Mouse (Mus musculus) midbrain, embryonic 12.5 days (tissue): ENCODE measurements around the gene Lipa. TPM values are rescaled to one million over a fixed set of nuclear protein-coding genes. Genes with fewer than 3 reads are reported as not detected.
A peak's percentile ranks its signal among the peaks of the same experiment; 100 is the strongest.

Experiments used
- ATAC-seq: fragments of 200-750 bp; cut with Nextera tagmentation; 2 replicates; pipeline ENCODE4 v1.8.0; 2017; ENCODE audit warnings: low read depth, moderate TSS enrichment, moderate library complexity; ENCODE audit not compliant: low FRiP score
- H3K27ac ChIP-seq: fragments of 300-500 bp; sonication (generic); replicated peaks from 2 replicates; pipeline ENCODE4 v1.5.1; 2016; ENCODE audit warnings: mild to moderate bottlenecking
- H3K27me3 ChIP-seq: fragments of 300-500 bp; sonication (generic); 2 replicates; pipeline ENCODE4 v1.6.1; 2016; ENCODE audit warnings: mild to moderate bottlenecking
- H3K36me3 ChIP-seq: fragments of 300-500 bp; sonication (generic); 2 replicates; pipeline ENCODE4 v1.6.1; 2016
- H3K4me1 ChIP-seq: fragments of 300-500 bp; sonication (generic); 2 replicates; pipeline ENCODE4 v1.6.1; 2016
- H3K4me2 ChIP-seq: fragments of 300-500 bp; sonication (generic); replicated peaks from 2 replicates; pipeline ENCODE4 v1.6.1; 2016; ENCODE audit warnings: mild to moderate bottlenecking, moderate library complexity
- H3K4me3 ChIP-seq: fragments of 300-500 bp; sonication (generic); 2 replicates; pipeline ENCODE4 v1.5.1; 2016; ENCODE audit warnings: mild to moderate bottlenecking
- H3K9ac ChIP-seq: fragments of 300-500 bp; sonication (generic); replicated peaks from 2 replicates; pipeline ENCODE4 v1.6.1; 2016; ENCODE audit warnings: mild to moderate bottlenecking, moderate library complexity
- H3K9me3 ChIP-seq: fragments of 300-500 bp; sonication (generic); 2 replicates; pipeline ENCODE4 v1.6.1; 2016; ENCODE audit warnings: mild to moderate bottlenecking
- WGBS: fragments of 180-500 bp; shearing (Covaris S2); methylation state at CpG from one replicate; pipeline ENCODE4 v1.1.7; 2016; 5-methylcytosine and 5-hydroxymethylcytosine counted together
- polyA plus RNA-seq: library from polyadenylated mRNA; unstranded; fragments of >200 nt; fragmentation: Nextera tagmentation; extraction: Ambion mirVana; gene quantifications from 2 replicates; pipeline ENCODE4 v1.2.1, GENCODE M21; 2016

Lipa gene
- 23.0 and 25.3 TPM in 2 replicates for polyA plus RNA-seq

DNA sequence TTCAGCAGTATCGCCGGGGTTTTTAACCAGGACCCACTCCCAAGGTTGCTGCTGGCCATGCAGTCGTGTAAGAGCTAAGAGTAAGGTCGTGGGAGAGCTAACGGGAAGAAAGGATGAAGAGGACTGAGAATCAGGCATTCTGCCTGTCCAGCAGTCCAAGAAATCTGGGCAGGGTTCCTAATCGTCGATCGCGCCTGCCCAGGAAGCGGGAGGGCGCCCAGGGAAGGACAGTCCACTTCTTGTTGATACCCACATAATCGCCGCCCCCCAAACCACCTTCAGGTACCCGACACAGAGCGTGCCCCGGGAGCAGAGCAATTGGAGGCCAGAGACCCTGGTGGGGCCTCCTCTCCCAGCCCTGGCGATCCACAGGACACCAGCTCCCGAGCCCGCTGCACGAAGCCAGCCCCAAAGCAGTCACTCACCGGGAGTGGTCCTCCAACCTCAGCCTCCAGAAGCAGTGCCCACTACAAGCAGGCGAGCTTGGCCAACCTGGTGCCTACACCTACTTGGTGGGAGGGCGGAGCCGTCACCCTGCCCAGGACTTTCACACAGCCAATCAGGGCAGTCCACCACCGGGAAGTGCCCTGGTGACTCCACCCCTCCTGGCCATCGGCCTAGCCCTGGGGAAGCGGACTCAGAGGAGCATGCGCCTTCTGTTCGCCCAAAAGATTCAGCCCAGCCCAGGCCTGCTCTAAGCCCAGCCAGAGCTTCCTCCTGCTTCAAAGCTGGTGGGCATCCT, at the start of gene Lipa:
Lipa (minus strand) TSS at position 534 of the 742 bp plus-strand sequence.
- Histone ChIP-seq H3K27ac (no peak within 1 kb of the TSS), H3K4me3 (peak within 1 kb of the TSS; percentile 74), H3K4me1 (0 out of 2 replicates have a peak, but pooled peaks cover 9% of the 10 kb centered on the region), H3K9me3 (no peaks in the 10 kb centered on the region), H3K27me3 (no peaks in the 10 kb centered on the region), H3K9ac (peak within 1 kb of the TSS; percentile 68), H3K36me3 (no peaks in the 10 kb centered on the region), H3K4me2 (peak within 1 kb of the TSS; percentile 78)
- ATAC-seq: peak; percentile 100
- WGBS: under 1% methylated on average over 28 of the region's 29 CpGs

DNA sequence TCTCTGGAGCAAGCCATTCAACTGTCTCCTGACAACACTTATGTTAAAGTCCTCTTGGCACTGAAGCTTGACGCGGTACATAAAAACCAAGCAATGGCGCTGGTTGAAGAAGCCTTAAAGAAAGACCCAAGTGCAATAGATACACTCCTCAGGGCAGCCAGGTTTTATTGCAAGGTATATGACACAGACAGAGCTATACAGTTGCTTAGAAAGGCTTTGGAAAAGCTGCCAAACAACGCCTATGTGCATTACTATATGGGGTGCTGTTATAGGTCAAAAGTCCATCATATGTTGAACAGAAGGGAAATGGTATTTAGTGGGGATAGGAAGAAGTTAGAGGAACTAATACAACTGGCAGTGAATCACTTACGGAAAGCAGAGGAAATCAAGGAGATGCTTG, 46.4 kb upstream of the Lipa start:
- ATAC-seq: no peak
- WGBS: 91% methylated on average over 5 of the region's 5 CpGs
- Histone ChIP-seq H3K27ac (no peak overlapping the region), H3K9ac (no peak overlapping the region), H3K4me2 (no peak overlapping the region), H3K4me1 (no peaks in the 10 kb centered on the region), H3K27me3 (no peaks in the 10 kb centered on the region), H3K9me3 (no peaks in the 10 kb centered on the region), H3K36me3 (no peaks in the 10 kb centered on the region), H3K4me3 (no peak overlapping the region)

DNA sequence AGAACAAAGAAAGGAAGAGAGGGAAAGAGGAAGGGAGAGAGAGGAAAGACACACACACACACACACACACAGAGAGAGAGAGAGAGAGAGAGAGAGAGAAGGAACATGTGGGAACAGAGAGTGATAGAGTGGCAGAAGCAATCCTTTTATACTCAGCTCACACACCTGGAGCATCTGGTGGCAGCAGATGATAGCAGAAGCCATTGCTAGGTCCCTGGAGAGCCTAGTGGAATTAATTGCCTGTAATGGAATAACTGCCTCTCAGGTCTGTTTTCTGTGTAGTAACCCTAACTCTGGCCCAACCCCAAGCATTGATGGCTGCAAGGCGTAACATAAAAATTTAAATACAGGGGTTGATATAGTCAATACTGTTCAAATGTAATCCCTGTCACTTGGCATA, 43.8 kb upstream of the Lipa start:
- Histone ChIP-seq H3K36me3 (no peaks in the 10 kb centered on the region), H3K27ac (no peak overlapping the region), H3K4me1 (no peaks in the 10 kb centered on the region), H3K9me3 (no peaks in the 10 kb centered on the region), H3K27me3 (no peaks in the 10 kb centered on the region), H3K9ac (no peak overlapping the region), H3K4me2 (no peak overlapping the region), H3K4me3 (no peak overlapping the region)
- no peak for ATAC-seq
- 83% methylated on average over 1 of the region's 1 CpGs for WGBS

DNA sequence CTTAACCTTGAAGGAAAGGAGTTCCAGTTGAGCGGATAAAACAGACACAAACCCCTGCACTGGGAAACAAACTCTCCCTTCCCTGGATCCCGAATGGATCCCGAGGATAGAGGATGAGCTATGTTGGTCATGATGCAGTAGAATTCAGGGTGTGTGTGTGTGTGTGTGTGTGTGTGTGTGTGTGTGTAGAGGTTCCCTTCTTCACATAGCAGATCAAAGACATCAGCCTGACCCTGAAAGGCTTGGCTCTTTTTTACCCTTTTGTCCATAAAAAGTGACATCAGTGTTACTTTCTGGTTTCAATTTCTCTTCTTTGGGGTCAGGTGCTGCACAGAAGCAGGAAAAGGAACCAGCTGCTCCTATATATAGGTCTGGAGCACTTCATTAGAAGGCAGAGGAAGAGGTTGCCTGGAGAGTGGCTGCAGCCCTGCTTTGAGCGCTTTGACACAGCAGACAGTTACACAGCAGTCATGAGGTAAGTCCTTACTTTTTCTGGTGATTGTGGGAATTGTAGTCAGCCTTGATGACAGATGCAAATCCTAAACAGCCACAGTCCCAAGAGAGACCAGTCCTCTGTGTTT, 42.7 kb upstream of the Lipa start:
- no peaks in the 10 kb centered on the region for H3K4me1 ChIP-seq
- WGBS: 69% methylated on average over 4 of the region's 4 CpGs
- H3K27ac ChIP-seq: no peak overlapping the region
- no peak for ATAC-seq
- no peak overlapping the region for H3K9ac ChIP-seq
- H3K27me3 ChIP-seq: no peaks in the 10 kb centered on the region
- no peak overlapping the region for H3K4me2 ChIP-seq
- no peaks in the 10 kb centered on the region for H3K36me3 ChIP-seq
- H3K4me3 ChIP-seq: no peak overlapping the region
- H3K9me3 ChIP-seq: no peaks in the 10 kb centered on the region

DNA sequence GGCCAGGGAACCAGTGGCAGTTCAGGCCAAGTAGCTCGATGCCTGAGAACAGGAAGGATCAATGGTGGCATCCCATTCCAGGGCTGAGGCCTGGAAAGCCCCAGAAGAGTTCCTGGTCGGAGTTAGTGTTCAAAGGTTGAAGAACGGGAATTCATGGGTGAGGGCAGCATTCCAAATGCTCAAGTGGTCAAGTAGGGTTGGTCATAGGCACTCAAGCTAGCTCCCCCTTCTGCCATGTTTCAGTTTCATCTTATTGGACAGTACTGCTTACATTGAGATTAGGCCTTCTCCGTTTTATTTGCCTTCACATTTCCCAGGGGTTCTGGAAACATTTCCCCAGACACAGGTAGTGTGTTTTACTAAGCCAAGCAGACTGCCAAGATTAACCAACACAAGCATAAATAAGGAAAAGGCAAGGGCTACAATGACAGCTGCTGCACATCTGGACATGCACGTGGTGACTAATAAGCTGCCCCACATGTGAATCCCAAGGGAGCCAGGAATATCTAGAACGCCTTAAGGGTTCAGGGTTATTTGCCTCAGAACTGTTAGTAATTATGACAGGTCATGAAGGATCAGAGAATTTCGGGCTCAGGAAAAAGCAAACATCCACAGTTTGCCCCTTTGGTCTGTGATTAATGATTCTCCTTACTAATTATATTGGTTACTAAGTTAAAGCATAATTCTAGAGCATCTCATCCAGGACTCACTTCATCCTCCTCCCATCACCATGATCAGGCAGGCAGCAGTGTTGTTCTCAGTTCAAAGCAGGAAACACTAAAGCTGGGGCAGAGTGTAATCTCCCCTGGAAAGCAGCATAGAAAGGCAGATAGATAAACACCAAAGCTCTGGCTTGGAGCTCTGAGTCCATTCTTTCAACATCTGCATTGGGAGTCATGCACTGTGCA, 42.0 kb upstream of the Lipa start:
- H3K36me3 ChIP-seq: no peaks in the 10 kb centered on the region
- WGBS: 73% methylated on average over 7 of the region's 7 CpGs
- H3K27ac ChIP-seq: no peak overlapping the region
- H3K9ac ChIP-seq: no peak overlapping the region
- no peak overlapping the region for H3K4me3 ChIP-seq
- H3K4me2 ChIP-seq: no peak overlapping the region
- ATAC-seq: no peak
- no peaks in the 10 kb centered on the region for H3K27me3 ChIP-seq
- H3K4me1 ChIP-seq: no peaks in the 10 kb centered on the region
- H3K9me3 ChIP-seq: no peaks in the 10 kb centered on the region

DNA sequence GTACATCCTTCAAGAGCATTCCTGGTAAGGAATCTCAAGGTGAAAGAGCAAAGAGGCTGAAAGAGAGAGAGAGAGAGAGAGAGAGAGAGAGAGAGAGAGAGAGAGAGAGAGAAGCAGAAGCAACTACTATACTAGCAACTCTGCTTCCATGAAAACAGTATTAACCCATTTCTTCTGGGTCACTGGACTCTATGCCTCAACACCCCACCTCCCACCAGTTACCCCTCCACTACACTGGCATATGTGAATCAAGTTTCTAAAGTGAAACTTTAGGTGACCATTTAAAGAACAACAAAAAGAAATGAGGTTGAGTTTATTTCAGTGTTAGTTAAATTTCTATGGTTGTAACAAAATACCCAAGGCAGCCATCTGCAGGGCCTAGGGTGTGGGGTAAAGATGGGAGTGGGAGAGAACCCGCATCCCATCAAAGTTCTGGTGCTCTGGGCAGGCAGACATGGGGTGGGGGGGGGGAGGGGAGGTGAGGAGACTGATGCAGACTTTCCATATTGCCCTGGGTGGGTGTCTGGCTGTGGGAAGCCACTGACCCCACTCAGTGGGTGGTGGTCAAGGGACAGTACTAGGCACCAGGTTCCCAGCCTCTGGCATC, 39.0 kb upstream of the Lipa start:
- WGBS: 88% methylated on average over 1 of the region's 1 CpGs
- ATAC-seq: no peak
- H3K4me2 ChIP-seq: no peak overlapping the region

DNA sequence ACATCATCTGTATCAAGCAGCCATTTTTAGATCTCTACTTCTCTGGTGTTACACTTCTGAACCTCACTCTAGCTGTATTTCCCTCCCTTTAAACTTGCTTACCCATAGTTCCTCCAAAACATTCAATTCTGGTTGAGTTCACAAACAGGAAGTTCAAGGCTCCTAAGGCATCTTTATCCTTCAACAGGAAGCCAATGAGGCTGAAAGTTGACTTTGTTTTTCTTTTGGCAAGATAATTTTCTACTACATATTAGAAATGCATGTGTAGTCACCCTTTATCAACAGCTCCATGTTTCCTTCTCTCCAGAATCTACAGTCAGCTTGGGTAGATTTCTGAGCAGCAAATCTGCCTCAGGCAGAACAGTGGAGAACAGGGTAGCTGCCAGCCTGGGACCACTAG, 35.3 kb upstream of the Lipa start:
- no peak overlapping the region for H3K4me2 ChIP-seq
- ATAC-seq: no peak
- H3K4me3 ChIP-seq: no peak overlapping the region
- 0 out of 2 replicates have a peak, but pooled peaks cover 5% of the 10 kb centered on the region for H3K4me1 ChIP-seq
- H3K9me3 ChIP-seq: no peaks in the 10 kb centered on the region
- no peak overlapping the region for H3K27ac ChIP-seq
- H3K9ac ChIP-seq: no peak overlapping the region
- H3K36me3 ChIP-seq: no peaks in the 10 kb centered on the region
- H3K27me3 ChIP-seq: no peaks in the 10 kb centered on the region

More for the DNA sequence above, 39.0 kb upstream of the Lipa start:
- Histone ChIP-seq H3K27me3 (no peaks in the 10 kb centered on the region), H3K27ac (no peak overlapping the region), H3K4me3 (no peak overlapping the region), H3K36me3 (no peaks in the 10 kb centered on the region), H3K9ac (no peak overlapping the region), H3K4me1 (no peaks in the 10 kb centered on the region), H3K9me3 (no peaks in the 10 kb centered on the region)

DNA sequence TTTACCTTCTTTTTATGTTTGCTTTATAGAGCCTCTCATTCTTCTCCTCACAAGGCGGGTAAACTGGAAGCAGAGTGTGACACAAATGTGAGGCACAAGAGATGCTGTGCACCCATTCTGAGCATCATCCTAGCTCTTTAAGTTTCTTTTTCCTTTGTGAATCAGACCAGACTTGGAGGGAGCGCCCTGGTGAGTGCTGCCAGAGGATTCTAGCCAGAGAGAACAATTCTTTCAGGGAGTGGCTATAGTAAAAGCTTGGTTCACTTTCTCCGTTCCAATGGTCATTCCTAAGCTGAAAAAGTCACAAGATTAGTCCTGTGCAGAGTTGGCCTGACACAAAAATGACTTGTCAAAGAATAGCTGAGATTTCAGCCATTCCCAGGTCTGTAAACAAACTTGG, 29.3 kb upstream of the Lipa start:
- H3K9ac ChIP-seq: no peak overlapping the region
- no peak overlapping the region for H3K27ac ChIP-seq
- H3K27me3 ChIP-seq: no peaks in the 10 kb centered on the region
- ATAC-seq: no peak
- no peak overlapping the region for H3K4me2 ChIP-seq
- 67% methylated on average over 3 of the region's 3 CpGs for WGBS
- H3K4me1 ChIP-seq: 0 out of 2 replicates have a peak, but pooled peaks cover 5% of the 10 kb centered on the region
- no peaks in the 10 kb centered on the region for H3K9me3 ChIP-seq
- H3K4me3 ChIP-seq: no peak overlapping the region
- H3K36me3 ChIP-seq: no peaks in the 10 kb centered on the region

DNA sequence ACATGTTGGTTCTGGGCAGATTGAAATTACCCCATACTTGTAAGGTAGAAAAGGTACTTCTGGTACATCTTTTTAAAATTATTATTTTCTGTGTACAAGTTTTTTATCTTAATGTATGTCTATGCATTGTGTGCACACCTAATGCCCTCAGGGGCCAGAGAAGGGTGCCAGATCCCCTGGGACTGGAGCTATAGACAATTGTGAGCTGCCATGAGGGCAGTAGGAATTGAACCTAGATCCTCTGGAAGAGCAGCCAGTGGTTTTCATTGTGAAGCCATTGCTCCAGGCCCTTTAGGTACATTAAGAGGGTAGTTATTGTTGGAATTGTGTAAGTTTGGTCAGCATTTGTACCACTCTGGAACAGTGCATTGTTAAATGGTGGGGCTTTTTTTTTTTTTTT, 26.8 kb upstream of the Lipa start:
- Histone ChIP-seq H3K9ac (no peak overlapping the region), H3K4me2 (no peak overlapping the region), H3K27ac (no peak overlapping the region), H3K36me3 (no peaks in the 10 kb centered on the region), H3K4me1 (0 out of 2 replicates have a peak, but pooled peaks cover 3% of the 10 kb centered on the region), H3K9me3 (no peaks in the 10 kb centered on the region), H3K4me3 (no peak overlapping the region), H3K27me3 (no peaks in the 10 kb centered on the region)
- no peak for ATAC-seq

DNA sequence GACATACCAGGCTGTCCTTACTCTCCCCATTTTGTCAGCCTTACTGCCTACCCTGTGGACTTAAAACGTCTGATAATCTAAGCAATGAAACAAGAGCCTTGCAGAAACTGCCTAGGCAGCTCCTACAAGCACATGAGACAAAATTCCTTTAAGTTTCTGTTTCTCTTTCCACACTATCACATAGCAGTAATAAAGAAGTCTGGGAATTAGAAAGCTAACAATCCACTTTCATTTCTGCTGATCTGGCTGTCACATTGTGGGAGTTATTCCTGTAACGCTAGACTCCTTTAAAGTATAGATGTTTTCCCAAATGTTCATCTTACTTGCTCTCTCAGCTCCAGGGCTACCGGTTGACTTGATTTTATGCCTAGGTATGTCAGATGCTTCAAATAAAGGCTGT, 26.2 kb upstream of the Lipa start:
- Histone ChIP-seq H3K4me3 (no peak overlapping the region), H3K36me3 (no peaks in the 10 kb centered on the region), H3K9ac (no peak overlapping the region), H3K9me3 (no peaks in the 10 kb centered on the region), H3K4me1 (0 out of 2 replicates have a peak, but pooled peaks cover 3% of the 10 kb centered on the region), H3K27ac (no peak overlapping the region), H3K4me2 (no peak overlapping the region), H3K27me3 (no peaks in the 10 kb centered on the region)
- 69% methylated on average over 3 of the region's 3 CpGs for WGBS
- ATAC-seq: no peak

DNA sequence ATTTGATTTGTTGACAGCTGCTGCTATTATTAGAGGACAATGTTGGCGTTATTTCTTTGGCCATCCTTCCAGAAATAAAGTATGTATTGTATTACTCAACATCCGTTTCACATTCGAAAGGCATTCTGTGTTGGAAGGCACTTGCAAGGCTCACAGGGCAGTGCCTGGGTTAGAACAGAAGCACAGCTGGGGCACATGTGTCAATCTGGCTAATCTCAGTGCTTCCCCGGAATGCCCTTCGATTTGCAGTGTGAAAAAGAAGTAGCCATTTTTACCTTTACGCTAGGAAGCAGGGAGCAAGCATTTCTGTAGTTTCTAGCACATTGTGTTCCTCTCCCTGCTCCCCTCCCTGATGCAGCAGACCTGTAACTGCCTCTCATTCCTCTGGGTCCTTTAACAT, 25.7 kb upstream of the Lipa start:
- no peak for ATAC-seq
- Histone ChIP-seq H3K4me3 (no peak overlapping the region), H3K9ac (no peak overlapping the region), H3K4me2 (no peak overlapping the region), H3K27me3 (no peaks in the 10 kb centered on the region), H3K4me1 (0 out of 2 replicates have a peak, but pooled peaks cover 3% of the 10 kb centered on the region), H3K9me3 (no peaks in the 10 kb centered on the region), H3K27ac (no peak overlapping the region), H3K36me3 (no peaks in the 10 kb centered on the region)
- 55% methylated on average over 6 of the region's 6 CpGs for WGBS
